Mouse (Mus musculus): ENCODE data around the gene Slc22a4. TPM values are rescaled to one million over a fixed set of nuclear protein-coding genes. Genes with fewer than 3 reads are reported as not detected.

The Slc22a4 gene
- polyA plus RNA-seq, 1 experiment: not detected

- no peak for TF ChIP-seq EP300 (IDR thresholded peaks at IDR 0.05; ENCODE audit: insufficient read depth, low read depth, low read length)
- no peak for TF ChIP-seq POLR2A (IDR thresholded peaks at IDR 0.05; ENCODE audit: insufficient read depth, low read length)
- no peak for TF ChIP-seq CTCF (IDR thresholded peaks at IDR 0.05; ENCODE audit: low read depth, low read length)
- Histone ChIP-seq H3K4me3 (ENCODE audit: low read depth, low read length) (no peak overlapping the region), H3K36me3 (ENCODE audit: control insufficient read depth, insufficient read depth, low read length, poor library complexity, severe bottlenecking) (no peaks in the 10 kb centered on the region), H3K4me1 (ENCODE audit: control insufficient read depth, insufficient read depth, low read length) (no peaks in the 10 kb centered on the region), H3K9ac (ENCODE audit: low read depth, poor library complexity, severe bottlenecking) (no peak overlapping the region), H3K9me3 (replicated peaks; ENCODE audit: control insufficient read depth, insufficient read depth, low read length, poor library complexity, severe bottlenecking) (no peaks in the 10 kb centered on the region), H3K27me3 (ENCODE audit: control insufficient read depth, insufficient read depth, low read length, poor library complexity, severe bottlenecking) (no peaks in the 10 kb centered on the region), H3K27ac (ENCODE audit: insufficient read depth, low read length) (no peak overlapping the region)
Measured at GRCm38 (mm10) chr11:54060316-54060715, 32.4 kb upstream of the Slc22a4 start.

GRCm38 (mm10) chr11:54059526-54059925 lies 31.6 kb upstream of the Slc22a4 start:
- no peaks in the 10 kb centered on the region for H3K4me1 ChIP-seq (ENCODE audit: control insufficient read depth, insufficient read depth, low read length)
- no peaks in the 10 kb centered on the region for H3K36me3 ChIP-seq (ENCODE audit: control insufficient read depth, insufficient read depth, low read length, poor library complexity, severe bottlenecking)
- TF ChIP-seq EP300 (IDR thresholded peaks at IDR 0.05; ENCODE audit: insufficient read depth, low read depth, low read length) (no peak), CTCF (IDR thresholded peaks at IDR 0.05; ENCODE audit: low read depth, low read length) (no peak), POLR2A (IDR thresholded peaks at IDR 0.05; ENCODE audit: insufficient read depth, low read length) (no peak)
- H3K4me3 ChIP-seq (ENCODE audit: low read depth, low read length): no peak overlapping the region
- no peaks in the 10 kb centered on the region for H3K9me3 ChIP-seq (replicated peaks; ENCODE audit: control insufficient read depth, insufficient read depth, low read length, poor library complexity, severe bottlenecking)
- no peak overlapping the region for H3K9ac ChIP-seq (ENCODE audit: low read depth, poor library complexity, severe bottlenecking)
- no peak overlapping the region for H3K27ac ChIP-seq (ENCODE audit: insufficient read depth, low read length)
- no peaks in the 10 kb centered on the region for H3K27me3 ChIP-seq (ENCODE audit: control insufficient read depth, insufficient read depth, low read length, poor library complexity, severe bottlenecking)

GRCm38 (mm10) chr11:54058643-54059042 lies 30.8 kb upstream of the Slc22a4 start:
- H3K27me3 ChIP-seq (ENCODE audit: control insufficient read depth, insufficient read depth, low read length, poor library complexity, severe bottlenecking): 0 out of 2 replicates have a peak, but pooled peaks cover under 1% of the 10 kb centered on the region
- H3K36me3 ChIP-seq (ENCODE audit: control insufficient read depth, insufficient read depth, low read length, poor library complexity, severe bottlenecking): no peaks in the 10 kb centered on the region
- no peaks in the 10 kb centered on the region for H3K4me1 ChIP-seq (ENCODE audit: control insufficient read depth, insufficient read depth, low read length)
- TF ChIP-seq EP300 (IDR thresholded peaks at IDR 0.05; ENCODE audit: insufficient read depth, low read depth, low read length): no peak
- TF ChIP-seq CTCF (IDR thresholded peaks at IDR 0.05; ENCODE audit: low read depth, low read length): no peak
- no peak for TF ChIP-seq POLR2A (IDR thresholded peaks at IDR 0.05; ENCODE audit: insufficient read depth, low read length)
- H3K9ac ChIP-seq (ENCODE audit: low read depth, poor library complexity, severe bottlenecking): no peak overlapping the region
- H3K9me3 ChIP-seq (replicated peaks; ENCODE audit: control insufficient read depth, insufficient read depth, low read length, poor library complexity, severe bottlenecking): no peaks in the 10 kb centered on the region
- H3K4me3 ChIP-seq (ENCODE audit: low read depth, low read length): no peak overlapping the region
- H3K27ac ChIP-seq (ENCODE audit: insufficient read depth, low read length): no peak overlapping the region

- Histone ChIP-seq H3K27me3 (ENCODE audit: control insufficient read depth, insufficient read depth, low read length, poor library complexity, severe bottlenecking) (0 out of 2 replicates have a peak, but pooled peaks cover 2% of the 10 kb centered on the region), H3K4me3 (ENCODE audit: low read depth, low read length) (no peak overlapping the region), H3K27ac (ENCODE audit: insufficient read depth, low read length) (no peak overlapping the region), H3K36me3 (ENCODE audit: control insufficient read depth, insufficient read depth, low read length, poor library complexity, severe bottlenecking) (no peaks in the 10 kb centered on the region), H3K4me1 (ENCODE audit: control insufficient read depth, insufficient read depth, low read length) (no peaks in the 10 kb centered on the region), H3K9me3 (replicated peaks; ENCODE audit: control insufficient read depth, insufficient read depth, low read length, poor library complexity, severe bottlenecking) (no peaks in the 10 kb centered on the region), H3K9ac (ENCODE audit: low read depth, poor library complexity, severe bottlenecking) (no peak overlapping the region)
- no peak for TF ChIP-seq POLR2A (IDR thresholded peaks at IDR 0.05; ENCODE audit: insufficient read depth, low read length)
- no peak for TF ChIP-seq EP300 (IDR thresholded peaks at IDR 0.05; ENCODE audit: insufficient read depth, low read depth, low read length)
- no peak for TF ChIP-seq CTCF (IDR thresholded peaks at IDR 0.05; ENCODE audit: low read depth, low read length)
Measured at GRCm38 (mm10) chr11:54058056-54058617, 30.2 kb upstream of the Slc22a4 start.

GRCm38 (mm10) chr11:54057428-54057827 lies 29.5 kb upstream of the Slc22a4 start:
- Histone ChIP-seq H3K9ac (ENCODE audit: low read depth, poor library complexity, severe bottlenecking) (no peak overlapping the region), H3K27ac (ENCODE audit: insufficient read depth, low read length) (no peak overlapping the region), H3K4me1 (ENCODE audit: control insufficient read depth, insufficient read depth, low read length) (no peaks in the 10 kb centered on the region), H3K9me3 (replicated peaks; ENCODE audit: control insufficient read depth, insufficient read depth, low read length, poor library complexity, severe bottlenecking) (no peaks in the 10 kb centered on the region), H3K27me3 (ENCODE audit: control insufficient read depth, insufficient read depth, low read length, poor library complexity, severe bottlenecking) (0 out of 2 replicates have a peak, but pooled peaks cover 2% of the 10 kb centered on the region), H3K36me3 (ENCODE audit: control insufficient read depth, insufficient read depth, low read length, poor library complexity, severe bottlenecking) (no peaks in the 10 kb centered on the region), H3K4me3 (ENCODE audit: low read depth, low read length) (no peak overlapping the region)
- TF ChIP-seq CTCF (IDR thresholded peaks at IDR 0.05; ENCODE audit: low read depth, low read length) (no peak), EP300 (IDR thresholded peaks at IDR 0.05; ENCODE audit: insufficient read depth, low read depth, low read length) (no peak), POLR2A (IDR thresholded peaks at IDR 0.05; ENCODE audit: insufficient read depth, low read length) (no peak)

GRCm38 (mm10) chr11:54056132-54056531 lies 28.2 kb upstream of the Slc22a4 start:
- no peak overlapping the region for H3K4me3 ChIP-seq (ENCODE audit: low read depth, low read length)
- TF ChIP-seq CTCF (IDR thresholded peaks at IDR 0.05; ENCODE audit: low read depth, low read length) (peak; percentile 38), POLR2A (IDR thresholded peaks at IDR 0.05; ENCODE audit: insufficient read depth, low read length) (no peak), EP300 (IDR thresholded peaks at IDR 0.05; ENCODE audit: insufficient read depth, low read depth, low read length) (no peak)
- H3K27ac ChIP-seq (ENCODE audit: insufficient read depth, low read length): no peak overlapping the region
- no peak overlapping the region for H3K9ac ChIP-seq (ENCODE audit: low read depth, poor library complexity, severe bottlenecking)
- no peaks in the 10 kb centered on the region for H3K9me3 ChIP-seq (replicated peaks; ENCODE audit: control insufficient read depth, insufficient read depth, low read length, poor library complexity, severe bottlenecking)
- H3K36me3 ChIP-seq (ENCODE audit: control insufficient read depth, insufficient read depth, low read length, poor library complexity, severe bottlenecking): no peaks in the 10 kb centered on the region
- H3K4me1 ChIP-seq (ENCODE audit: control insufficient read depth, insufficient read depth, low read length): no peaks in the 10 kb centered on the region
- 0 out of 2 replicates have a peak, but pooled peaks cover 2% of the 10 kb centered on the region for H3K27me3 ChIP-seq (ENCODE audit: control insufficient read depth, insufficient read depth, low read length, poor library complexity, severe bottlenecking)

All from ES-Bruce4 (cell line).